Mouse (Mus musculus): Measurements from ENCODE around the gene Polr2l. TPM values are rescaled to one million over a fixed set of nuclear protein-coding genes. Genes with fewer than 3 reads are reported as not detected.

Gene Polr2l
- polyA plus RNA-seq, 1 experiment from 2014 or later: 60.6 TPM

DNA sequence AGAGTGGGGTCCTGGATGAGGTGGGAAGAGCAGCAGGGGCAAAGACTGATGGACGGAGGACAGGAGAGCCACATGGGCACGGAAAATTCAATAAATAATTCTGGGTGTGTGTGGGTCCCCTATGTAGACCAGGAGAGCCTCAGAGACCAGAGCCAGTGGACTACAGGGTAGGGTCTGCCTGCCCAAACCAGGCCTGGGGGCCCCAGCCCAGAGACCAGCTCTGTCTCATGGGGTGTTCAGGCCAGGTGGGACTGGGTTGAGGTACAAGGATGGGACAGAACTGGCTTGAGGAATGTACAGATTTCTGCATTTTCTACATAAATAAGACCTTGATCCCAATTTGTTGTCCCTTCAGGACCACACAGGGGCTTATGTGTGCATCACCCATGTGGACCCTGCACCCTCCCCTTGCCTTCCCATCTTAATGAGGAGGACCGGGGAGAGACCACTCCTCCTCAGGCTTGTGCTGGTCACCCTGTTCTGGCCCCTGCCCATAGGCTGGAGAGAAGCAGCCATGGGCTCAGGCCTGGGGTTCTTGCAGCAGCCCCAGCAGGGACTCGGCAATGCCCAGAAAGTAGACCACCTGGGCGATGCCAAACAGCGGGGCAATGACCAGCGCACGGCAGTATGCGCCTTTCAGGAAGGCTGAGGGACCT, 44.2 kb downstream of the Polr2l start:
- no peaks in the 10 kb centered on the region for H3K27me3 ChIP-seq (ENCODE audit: control insufficient read depth, insufficient read depth, low read length)
- 92% methylated on average over 9 of the region's 9 CpGs for WGBS
- ATAC-seq (replicated peaks; ENCODE audit: insufficient number of reproducible peaks, low FRiP score, low TSS enrichment, low read depth): no peak
- no peak overlapping the region for H3K9ac ChIP-seq (replicated peaks; ENCODE audit: low read length)
- no peak for DNase-seq (ENCODE audit: low spot score)
- H3K27ac ChIP-seq (replicated peaks; ENCODE audit: low read depth, low read length): no peak overlapping the region
- H3K4me3 ChIP-seq (ENCODE audit: low read depth, low read length): no peak overlapping the region
- H3K4me2 ChIP-seq (ENCODE audit: low read depth, low read length): no peak overlapping the region
- peaks cover 2% of the 10 kb centered on the region; the same call in 1 of the 2 replicates for H3K36me3 ChIP-seq (replicated peaks; ENCODE audit: control insufficient read depth, insufficient read depth, low read depth, low read length)
- H3K9me3 ChIP-seq (replicated peaks; ENCODE audit: control insufficient read depth, low read length): no peaks in the 10 kb centered on the region
- peaks cover 5% of the 10 kb centered on the region; the same call in 1 of the 2 replicates for H3K4me1 ChIP-seq (ENCODE audit: control insufficient read depth, insufficient read depth, low read length)

- ATAC-seq (replicated peaks; ENCODE audit: insufficient number of reproducible peaks, low FRiP score, low TSS enrichment, low read depth) (no peak), DNase-seq (ENCODE audit: low spot score) (no peak)
- Histone ChIP-seq H3K4me3 (ENCODE audit: low read depth, low read length) (no peak overlapping the region), H3K36me3 (replicated peaks; ENCODE audit: control insufficient read depth, insufficient read depth, low read depth, low read length) (peaks cover 2% of the 10 kb centered on the region; the same call in 1 of the 2 replicates), H3K4me2 (ENCODE audit: low read depth, low read length) (no peak overlapping the region), H3K27me3 (ENCODE audit: control insufficient read depth, insufficient read depth, low read length) (no peaks in the 10 kb centered on the region), H3K4me1 (ENCODE audit: control insufficient read depth, insufficient read depth, low read length) (peaks cover 5% of the 10 kb centered on the region; the same call in 1 of the 2 replicates), H3K9me3 (replicated peaks; ENCODE audit: control insufficient read depth, low read length) (no peaks in the 10 kb centered on the region), H3K9ac (replicated peaks; ENCODE audit: low read length) (no peak overlapping the region; the same call in 1 of the 2 replicates), H3K27ac (replicated peaks; ENCODE audit: low read depth, low read length) (no peak overlapping the region)
- 63% methylated on average over 9 of the region's 9 CpGs for WGBS
Observed at GRCm38 (mm10) chr7:141429840-141430584, 44.9 kb downstream of the Polr2l start.

DNA sequence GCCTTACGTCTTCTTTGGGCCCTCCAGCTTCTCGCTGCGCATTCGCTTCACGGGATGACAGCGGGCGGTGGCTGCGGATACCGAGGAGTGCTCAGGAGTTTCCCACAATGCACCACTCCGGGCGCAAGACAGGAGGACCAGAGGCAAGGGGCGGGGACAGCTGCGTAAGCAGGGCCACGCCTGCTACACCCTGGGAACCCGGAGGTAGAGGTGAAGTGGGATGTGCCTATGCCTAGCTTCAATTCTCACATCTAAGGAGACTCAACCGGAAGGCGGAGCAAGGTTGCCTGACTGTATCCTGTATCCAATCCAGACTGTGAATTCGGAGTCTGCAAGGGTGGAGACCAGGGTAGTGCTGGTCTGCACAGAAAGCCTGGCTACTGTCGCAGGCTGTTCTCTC, 45.6 kb downstream of the Polr2l start, which contains the start of gene Cend1:
Gene Cend1, minus strand, starts transcription at position 182 of the 400 bp plus-strand sequence.
- Histone ChIP-seq H3K4me2 (ENCODE audit: low read depth, low read length) (peak within 1 kb of the TSS; percentile 66), H3K9ac (replicated peaks; ENCODE audit: low read length) (peak within 1 kb of the TSS; percentile 46), H3K27me3 (ENCODE audit: control insufficient read depth, insufficient read depth, low read length) (no peaks in the 10 kb centered on the region), H3K9me3 (replicated peaks; ENCODE audit: control insufficient read depth, low read length) (no peaks in the 10 kb centered on the region), H3K27ac (replicated peaks; ENCODE audit: low read depth, low read length) (no peak within 1 kb of the TSS), H3K4me3 (ENCODE audit: low read depth, low read length) (peak within 1 kb of the TSS; percentile 32), H3K36me3 (replicated peaks; ENCODE audit: control insufficient read depth, insufficient read depth, low read depth, low read length) (peaks cover 2% of the 10 kb centered on the region; the same call in 1 of the 2 replicates), H3K4me1 (ENCODE audit: control insufficient read depth, insufficient read depth, low read length) (0 out of 2 replicates have a peak, but pooled peaks cover 5% of the 10 kb centered on the region)
- 2% methylated on average over 19 of the region's 19 CpGs for WGBS
- ATAC-seq (replicated peaks; ENCODE audit: insufficient number of reproducible peaks, low FRiP score, low TSS enrichment, low read depth): peak; percentile 82
- DNase-seq (ENCODE audit: low spot score): peak; percentile 85

GRCm38 (mm10) chr7:141428701-141429100, 46.2 kb downstream of the Polr2l start:
- Histone ChIP-seq H3K9me3 (replicated peaks; ENCODE audit: control insufficient read depth, low read length) (no peaks in the 10 kb centered on the region), H3K4me3 (ENCODE audit: low read depth, low read length) (peak overlapping the region; percentile 32; the same call in 1 of the 2 replicates), H3K36me3 (replicated peaks; ENCODE audit: control insufficient read depth, insufficient read depth, low read depth, low read length) (peaks cover 2% of the 10 kb centered on the region; the same call in 1 of the 2 replicates), H3K4me2 (ENCODE audit: low read depth, low read length) (peak overlapping the region; percentile 66; the same call in 1 of the 2 replicates), H3K27ac (replicated peaks; ENCODE audit: low read depth, low read length) (no peak overlapping the region), H3K4me1 (ENCODE audit: control insufficient read depth, insufficient read depth, low read length) (0 out of 2 replicates have a peak, but pooled peaks cover 5% of the 10 kb centered on the region), H3K27me3 (ENCODE audit: control insufficient read depth, insufficient read depth, low read length) (no peaks in the 10 kb centered on the region), H3K9ac (replicated peaks; ENCODE audit: low read length) (no peak overlapping the region)
- whole genome bisulfite sequencing: 54% methylated on average over 5 of the region's 5 CpGs
- DNase-seq (ENCODE audit: low spot score): no peak
- ATAC-seq (replicated peaks; ENCODE audit: insufficient number of reproducible peaks, low FRiP score, low TSS enrichment, low read depth): no peak

DNA sequence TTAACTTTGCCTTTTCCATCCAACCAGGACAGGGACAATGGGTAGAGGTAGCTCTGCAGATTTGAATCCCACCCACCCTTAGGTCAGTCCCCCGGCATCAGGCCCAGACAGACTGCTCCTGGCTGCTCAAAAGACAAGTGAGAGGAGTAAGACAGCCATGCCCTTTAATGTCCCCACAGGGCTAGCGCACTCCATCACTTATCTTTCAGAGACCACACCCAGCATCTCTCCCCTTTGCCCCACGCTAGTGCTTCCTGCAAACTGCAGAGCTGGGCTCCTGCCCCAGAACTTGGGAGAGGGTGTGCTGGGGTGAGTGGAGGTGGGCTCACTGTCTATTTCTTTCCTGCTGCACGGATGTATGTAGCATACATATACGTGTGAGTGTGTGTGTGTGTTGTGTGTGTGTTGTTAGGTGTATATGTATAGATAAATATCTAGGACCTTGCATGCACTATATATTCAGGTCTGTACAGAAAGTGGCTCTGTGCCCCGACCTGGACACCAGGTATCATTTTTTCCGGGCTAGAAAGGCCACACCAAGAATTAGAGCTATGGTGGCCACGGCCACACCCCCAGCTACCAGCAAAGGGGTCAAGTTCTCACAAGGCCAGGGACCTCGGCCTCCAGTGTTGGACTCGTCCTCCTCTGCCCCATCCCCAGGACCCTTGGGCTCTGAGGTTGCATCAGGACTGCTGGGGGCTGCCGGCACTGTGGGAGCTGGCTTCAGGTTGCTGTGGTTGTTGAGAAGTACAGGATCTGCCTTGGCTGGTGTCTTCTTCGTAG, 47.8 kb downstream of the Polr2l start:
- ATAC-seq (replicated peaks; ENCODE audit: insufficient number of reproducible peaks, low FRiP score, low TSS enrichment, low read depth) (no peak), DNase-seq (ENCODE audit: low spot score) (no peak)
- 85% methylated on average over 12 of the region's 12 CpGs for WGBS
- Histone ChIP-seq H3K27ac (replicated peaks; ENCODE audit: low read depth, low read length) (no peak overlapping the region), H3K9me3 (replicated peaks; ENCODE audit: control insufficient read depth, low read length) (no peaks in the 10 kb centered on the region), H3K36me3 (replicated peaks; ENCODE audit: control insufficient read depth, insufficient read depth, low read depth, low read length) (peaks cover 2% of the 10 kb centered on the region; the same call in 1 of the 2 replicates), H3K4me3 (ENCODE audit: low read depth, low read length) (no peak overlapping the region), H3K4me2 (ENCODE audit: low read depth, low read length) (no peak overlapping the region), H3K27me3 (ENCODE audit: control insufficient read depth, insufficient read depth, low read length) (no peaks in the 10 kb centered on the region), H3K9ac (replicated peaks; ENCODE audit: low read length) (no peak overlapping the region), H3K4me1 (ENCODE audit: control insufficient read depth, insufficient read depth, low read length) (0 out of 2 replicates have a peak, but pooled peaks cover 5% of the 10 kb centered on the region)

GRCm38 (mm10) chr7:141423811-141424210, 51.1 kb downstream of the Polr2l start:
- Histone ChIP-seq H3K9ac (replicated peaks; ENCODE audit: low read length) (no peak overlapping the region), H3K27me3 (ENCODE audit: control insufficient read depth, insufficient read depth, low read length) (no peaks in the 10 kb centered on the region), H3K4me3 (ENCODE audit: low read depth, low read length) (no peak overlapping the region), H3K9me3 (replicated peaks; ENCODE audit: control insufficient read depth, low read length) (no peaks in the 10 kb centered on the region), H3K36me3 (replicated peaks; ENCODE audit: control insufficient read depth, insufficient read depth, low read depth, low read length) (no peaks in the 10 kb centered on the region), H3K4me2 (ENCODE audit: low read depth, low read length) (no peak overlapping the region), H3K27ac (replicated peaks; ENCODE audit: low read depth, low read length) (no peak overlapping the region), H3K4me1 (ENCODE audit: control insufficient read depth, insufficient read depth, low read length) (no peaks in the 10 kb centered on the region)
- no peak for ATAC-seq (replicated peaks; ENCODE audit: insufficient number of reproducible peaks, low FRiP score, low TSS enrichment, low read depth)
- no peak for DNase-seq (ENCODE audit: low spot score)
- 66% methylated on average over 4 of the region's 4 CpGs for WGBS
